In genomic region chr2:57613243-57613642, GRCm38 (mm10) we compare ENCODE assay signal across 10 mouse cellular contexts.
DNase-seq lines count a peak whose midpoint lies in the region; ATAC-seq and TF ChIP-seq lines count a peak whose summit lies in the region.
"Had no signal": no experiment of that assay in that cellular context is flagged by ENCODE, and none has a peak within 500 bp of the region (broad histone marks: within the 10 kb centered on the region; RNA-seq: fewer than 3 reads in every experiment).

No protein-coding gene starts in this region.

- no peaks in the 10 kb centered on the region for H3K9me3 ChIP-seq in kidney, embryonic 16.5 days (ENCODE audit: low read length)
- H3K9me3 ChIP-seq in hindbrain, postnatal 0 days (ENCODE audit: low read length): no peaks in the 10 kb centered on the region
- no peaks in the 10 kb centered on the region for H3K9me3 ChIP-seq in neural tube, embryonic 11.5 days (ENCODE audit: control insufficient read depth, low read length)
- H3K9me3 ChIP-seq in heart, embryonic 11.5 days (replicated peaks; ENCODE audit: control insufficient read depth, low read length): no peaks in the 10 kb centered on the region

- TF ChIP-seq CTCF in hindbrain, postnatal 0 days (IDR thresholded peaks at IDR 0.05; ENCODE audit: low read depth): no peak
- TF ChIP-seq CTCF in gastrocnemius, adult 2 months (IDR thresholded peaks at IDR 0.05): no peak

- no peak for DNase-seq in kidney, postnatal 25 days
- peak; percentile 68 for DNase-seq in embryo, embryonic 10.5 days (ENCODE audit: low spot score)
- DNase-seq in hindbrain, postnatal 0 days (ENCODE audit: low spot score): peak; percentile 69
- DNase-seq in neural tube, embryonic 11.5 days (ENCODE audit: low spot score): peak; percentile 57
- DNase-seq in kidney, postnatal 4 days: no peak
- no peak for DNase-seq in gastrocnemius, adult 2 months
- DNase-seq: heart, adult 2 months had no signal

- H3K27ac ChIP-seq in kidney, embryonic 16.5 days (ENCODE audit: low read length): no peak overlapping the region
- no peak overlapping the region for H3K27ac ChIP-seq in hindbrain, postnatal 0 days
- H3K27ac ChIP-seq in neural tube, embryonic 11.5 days (ENCODE audit: low read depth, low read length): no peak overlapping the region
- H3K27ac ChIP-seq in gastrocnemius, adult 2 months: no peak overlapping the region
- H3K27ac ChIP-seq in heart, embryonic 11.5 days (ENCODE audit: low read depth, low read length): no peak overlapping the region
- H3K27ac ChIP-seq: heart, adult 2 months had no signal

- intact Hi-C loops in gastrocnemius, adult 2 months (cut with DNase I): no loop called here

- no peaks in the 10 kb centered on the region for H3K36me3 ChIP-seq in kidney, embryonic 16.5 days (ENCODE audit: insufficient read depth, low read length)
- H3K36me3 ChIP-seq in hindbrain, postnatal 0 days (ENCODE audit: insufficient read depth, low read length): no peaks in the 10 kb centered on the region
- H3K36me3 ChIP-seq in neural tube, embryonic 11.5 days (ENCODE audit: control insufficient read depth, insufficient read depth, low read length): no peaks in the 10 kb centered on the region
- H3K36me3 ChIP-seq in heart, embryonic 11.5 days (ENCODE audit: control insufficient read depth, insufficient read depth, low read length): no peaks in the 10 kb centered on the region

- no peaks in the 10 kb centered on the region; the same call in 1 of the 2 replicates for H3K27me3 ChIP-seq in kidney, embryonic 16.5 days (ENCODE audit: insufficient read depth, low read length)
- H3K27me3 ChIP-seq in hindbrain, postnatal 0 days (ENCODE audit: insufficient read depth, low read length): no peaks in the 10 kb centered on the region
- no peaks in the 10 kb centered on the region for H3K27me3 ChIP-seq in neural tube, embryonic 11.5 days (ENCODE audit: control insufficient read depth, insufficient read depth, low read length)
- H3K27me3 ChIP-seq in heart, embryonic 11.5 days (ENCODE audit: control insufficient read depth, insufficient read depth, low read length): no peaks in the 10 kb centered on the region

- 0 out of 2 replicates have a peak overlapping the region, but pooled peaks have one; percentile 27 for H3K4me2 ChIP-seq in kidney, embryonic 16.5 days (replicated peaks; ENCODE audit: low read depth, low read length)
- peak overlapping the region; percentile 57 for H3K4me2 ChIP-seq in hindbrain, postnatal 0 days (ENCODE audit: low read depth, low read length)
- H3K4me2 ChIP-seq in neural tube, embryonic 11.5 days (ENCODE audit: low read depth): no peak overlapping the region
- H3K4me2 ChIP-seq in heart, embryonic 11.5 days: no peak overlapping the region

- ATAC-seq in kidney, embryonic 16.5 days (ENCODE audit: low FRiP score, low TSS enrichment): no peak
- ATAC-seq in hindbrain, postnatal 0 days: no peak
- ATAC-seq in neural tube, embryonic 11.5 days (ENCODE audit: insufficient read depth, low FRiP score, low TSS enrichment): peak; percentile 76
- ATAC-seq in heart, embryonic 11.5 days (replicated peaks; ENCODE audit: insufficient number of reproducible peaks, low FRiP score, low TSS enrichment): no peak

- no peaks in the 10 kb centered on the region for H3K4me1 ChIP-seq in kidney, embryonic 16.5 days (ENCODE audit: insufficient read depth, low read length)
- H3K4me1 ChIP-seq in hindbrain, postnatal 0 days (ENCODE audit: insufficient read depth, low read length): no peaks in the 10 kb centered on the region; the same call in 1 of the 2 replicates
- H3K4me1 ChIP-seq in neural tube, embryonic 11.5 days (ENCODE audit: control insufficient read depth, insufficient read depth, low read length): peaks cover 5% of the 10 kb centered on the region; the same call in 1 of the 2 replicates
- H3K4me1 ChIP-seq in heart, embryonic 11.5 days (ENCODE audit: control insufficient read depth, insufficient read depth, low read length): no peaks in the 10 kb centered on the region

- WGBS in kidney, embryonic 16.5 days: 59% methylated on average over 10 of the region's 10 CpGs
- WGBS in hindbrain, postnatal 0 days: 20% methylated on average over 10 of the region's 10 CpGs
- WGBS in neural tube, embryonic 11.5 days: 42% methylated on average over 10 of the region's 10 CpGs
- WGBS in heart, embryonic 11.5 days (ENCODE audit: insufficient replicate concordance): 67% methylated on average over 10 of the region's 10 CpGs

- H3K9ac ChIP-seq in kidney, embryonic 16.5 days (replicated peaks; ENCODE audit: low read length): no peak overlapping the region
- H3K9ac ChIP-seq in hindbrain, postnatal 0 days (replicated peaks; ENCODE audit: low read length): no peak overlapping the region
- H3K9ac ChIP-seq in neural tube, embryonic 11.5 days (ENCODE audit: low read length): no peak overlapping the region
- H3K9ac ChIP-seq in heart, embryonic 11.5 days (ENCODE audit: low read depth, low read length): no peak overlapping the region

- no peak overlapping the region for H3K4me3 ChIP-seq in kidney, embryonic 16.5 days (ENCODE audit: low read length)
- peak overlapping the region; percentile 21 for H3K4me3 ChIP-seq in hindbrain, postnatal 0 days (ENCODE audit: low read length)
- no peak overlapping the region for H3K4me3 ChIP-seq in neural tube, embryonic 11.5 days (ENCODE audit: low read depth, low read length)
- no peak overlapping the region for H3K4me3 ChIP-seq in gastrocnemius, adult 2 months
- H3K4me3 ChIP-seq in heart, embryonic 11.5 days (ENCODE audit: low read depth, low read length): no peak overlapping the region
- H3K4me3 ChIP-seq: heart, adult 2 months; myocyte had no signal

Comparison
In these comparisons a context has a peak if more than half of its experiments do, and no peak if none do; other contexts are left out.
1. H3K4me2 ChIP-seq: peak in kidney, embryonic 16.5 days (single experiment) and hindbrain, postnatal 0 days (single experiment); none in neural tube, embryonic 11.5 days (single experiment) and heart, embryonic 11.5 days (single experiment).
2. DNase-seq: peak in embryo, embryonic 10.5 days (single experiment), hindbrain, postnatal 0 days (single experiment) and neural tube, embryonic 11.5 days (single experiment); none in kidney, postnatal 25 days (0 of 2), kidney, postnatal 4 days (0 of 2) and gastrocnemius, adult 2 months (single experiment).